Mouse (Mus musculus) limb, embryonic 14.5 days (tissue): ENCODE measurements around the gene Kmt2c. TPM values are rescaled to one million over a fixed set of nuclear protein-coding genes. Genes with fewer than 3 reads are reported as not detected.

Experiments
- ATAC-seq: fragments of 200-750 bp; cut with Nextera tagmentation; 2 replicates; pipeline ENCODE4 v1.8.0; 2017; ENCODE audit warnings: low read depth, moderate number of reproducible peaks, moderate TSS enrichment; ENCODE audit not compliant: low FRiP score
- DNase-seq: peaks from one replicate; pipeline ENCODE4 v3.0.0-alpha.2; 2015; ENCODE audit warnings: low spot score
- H3K27ac ChIP-seq: fragments of 300-500 bp; sonication (generic); replicated peaks from 2 replicates; pipeline ENCODE4 v1.5.1; 2014; ENCODE audit warnings: low read depth, mild to moderate bottlenecking, low read length, moderate library complexity, mixed read lengths
- H3K27me3 ChIP-seq: fragments of 300-500 bp; sonication (generic); 2 replicates; pipeline ENCODE4 v1.6.1; 2014; ENCODE audit warnings: low read length, mixed read lengths; ENCODE audit not compliant: control insufficient read depth, insufficient read depth
- H3K36me3 ChIP-seq: fragments of 300-500 bp; sonication (generic); 2 replicates; pipeline ENCODE4 v1.6.1; 2014; ENCODE audit warnings: mild to moderate bottlenecking, low read length, moderate library complexity, mixed read lengths; ENCODE audit not compliant: control insufficient read depth, insufficient read depth
- H3K4me1 ChIP-seq: fragments of 300-500 bp; sonication (generic); 2 replicates; pipeline ENCODE4 v1.6.1; 2014; ENCODE audit warnings: antibody characterized with exemption, low read length, mixed read lengths; ENCODE audit not compliant: control insufficient read depth, insufficient read depth
- H3K4me2 ChIP-seq: fragments of 300-500 bp; sonication (generic); replicated peaks from 2 replicates; pipeline ENCODE4 v1.6.1; 2014; ENCODE audit warnings: low read depth, mild to moderate bottlenecking, low read length, moderate library complexity; ENCODE audit not compliant: severe bottlenecking
- H3K4me3 ChIP-seq: fragments of 300-500 bp; sonication (generic); replicated peaks from 2 replicates; pipeline ENCODE4 v1.5.1; 2014; ENCODE audit warnings: low read length
- H3K9ac ChIP-seq: fragments of 300-500 bp; sonication (generic); 2 replicates; pipeline ENCODE4 v1.6.1; 2014; ENCODE audit warnings: mild to moderate bottlenecking, low read depth, low read length, moderate library complexity; ENCODE audit not compliant: severe bottlenecking
- H3K9me3 ChIP-seq: fragments of 300-500 bp; sonication (generic); 2 replicates; pipeline ENCODE4 v1.6.1; 2016; ENCODE audit warnings: low read length; ENCODE audit not compliant: control insufficient read depth
- POLR2A ChIP-seq: fragments of 200-500 bp; IDR thresholded peaks from 2 replicates; pipeline ENCODE4 v1.8.0; 2012; ENCODE audit warnings: inconsistent platforms, mild to moderate bottlenecking, moderate library complexity, borderline replicate concordance; ENCODE audit not compliant: insufficient read depth, insufficient read length; ENCODE audit errors: extremely low read depth
- WGBS: fragments of 180-500 bp; shearing (Covaris S2); extraction: QIAGEN DNeasy Blood & Tissue Kit; methylation state at CpG from one replicate; pipeline ENCODE4 v1.1.7; 2014; 5-methylcytosine and 5-hydroxymethylcytosine counted together
- polyA plus RNA-seq, 2 experiments: library from polyadenylated mRNA; depleted of rRNA in 1 of 2; stranded (reverse) in 1 of 2; unstranded in 1 of 2; fragments of >200 nt; fragmentation: Nextera tagmentation in 1 of 2; extraction: Ambion mirVana in 1 of 2; gene quantifications; 2 replicates each; pipeline versions ENCODE4 v1.2.1 to v1.2.3; 2012 to 2014

Kmt2c gene
- polyA plus RNA-seq, 2 experiments = 19.8 to 26.5 TPM

GRCm38 (mm10) chr5:25527971-25528370, 29.4 kb upstream of the Kmt2c start:
- no peak for TF ChIP-seq POLR2A
- ATAC-seq (no peak), DNase-seq (no peak)
- H3K4me1 ChIP-seq = 0 out of 2 replicates have a peak, but pooled peaks cover 7% of the 10 kb centered on the region
- no peak overlapping the region for H3K27ac ChIP-seq
- WGBS = 79% methylated on average over 1 of the region's 1 CpGs
- no peaks in the 10 kb centered on the region for H3K27me3 ChIP-seq
- H3K4me3 ChIP-seq = no peak overlapping the region
- no peaks in the 10 kb centered on the region for H3K9me3 ChIP-seq
- H3K9ac ChIP-seq = no peak overlapping the region
- no peak overlapping the region for H3K4me2 ChIP-seq
- no peaks in the 10 kb centered on the region for H3K36me3 ChIP-seq

GRCm38 (mm10) chr5:25526926-25527325, 28.3 kb upstream of the Kmt2c start:
- Histone ChIP-seq H3K27ac (no peak overlapping the region), H3K9ac (no peak overlapping the region)
- WGBS = 36% methylated on average over 4 of the region's 4 CpGs

GRCm38 (mm10) chr5:25526116-25526515, 27.5 kb upstream of the Kmt2c start:
- WGBS = 46% methylated on average over 5 of the region's 5 CpGs

More at GRCm38 (mm10) chr5:25526926-25527325, 28.3 kb upstream of the Kmt2c start:
- DNase-seq = no peak
- H3K36me3 ChIP-seq = no peaks in the 10 kb centered on the region
- 0 out of 2 replicates have a peak, but pooled peaks cover 7% of the 10 kb centered on the region for H3K4me1 ChIP-seq
- no peak for TF ChIP-seq POLR2A
- no peaks in the 10 kb centered on the region for H3K27me3 ChIP-seq
- H3K4me3 ChIP-seq = no peak overlapping the region
- H3K4me2 ChIP-seq = no peak overlapping the region
- no peak for ATAC-seq
- no peaks in the 10 kb centered on the region for H3K9me3 ChIP-seq

GRCm38 (mm10) chr5:25521461-25521860, 22.9 kb upstream of the Kmt2c start:
- no peak overlapping the region for H3K4me2 ChIP-seq
- H3K27me3 ChIP-seq = no peaks in the 10 kb centered on the region
- no peak for ATAC-seq
- no peaks in the 10 kb centered on the region for H3K9me3 ChIP-seq
- no peak overlapping the region for H3K27ac ChIP-seq
- H3K36me3 ChIP-seq = no peaks in the 10 kb centered on the region
- H3K9ac ChIP-seq = no peak overlapping the region
- no peak for DNase-seq
- no peaks in the 10 kb centered on the region for H3K4me1 ChIP-seq
- no peak overlapping the region for H3K4me3 ChIP-seq
- no peak for TF ChIP-seq POLR2A
- WGBS = 79% methylated on average over 5 of the region's 5 CpGs

More at GRCm38 (mm10) chr5:25526116-25526515, 27.5 kb upstream of the Kmt2c start:
- DNase-seq (no peak), ATAC-seq (no peak)
- 0 out of 2 replicates have a peak, but pooled peaks cover 7% of the 10 kb centered on the region for H3K4me1 ChIP-seq
- H3K27ac ChIP-seq = no peak overlapping the region
- no peak for TF ChIP-seq POLR2A
- H3K36me3 ChIP-seq = no peaks in the 10 kb centered on the region
- no peaks in the 10 kb centered on the region for H3K9me3 ChIP-seq
- H3K27me3 ChIP-seq = no peaks in the 10 kb centered on the region
- no peak overlapping the region for H3K4me3 ChIP-seq
- no peak overlapping the region for H3K9ac ChIP-seq
- H3K4me2 ChIP-seq = no peak overlapping the region

- TF ChIP-seq POLR2A = no peak
- Histone ChIP-seq H3K4me3 (no peak overlapping the region), H3K9me3 (no peaks in the 10 kb centered on the region), H3K9ac (no peak overlapping the region), H3K4me2 (no peak overlapping the region), H3K4me1 (no peaks in the 10 kb centered on the region), H3K27me3 (no peaks in the 10 kb centered on the region), H3K36me3 (no peaks in the 10 kb centered on the region), H3K27ac (no peak overlapping the region)
- WGBS = 73% methylated on average over 3 of the region's 3 CpGs
- ATAC-seq (no peak), DNase-seq (no peak)
These were observed 21.2 kb upstream of the Kmt2c start for GRCm38 (mm10) chr5:25519820-25520219.

GRCm38 (mm10) chr5:25517550-25517949, 19.0 kb upstream of the Kmt2c start:
- no peak overlapping the region for H3K9ac ChIP-seq
- ATAC-seq (no peak), DNase-seq (no peak)
- no peak overlapping the region for H3K4me3 ChIP-seq
- H3K27me3 ChIP-seq = no peaks in the 10 kb centered on the region
- no peaks in the 10 kb centered on the region for H3K9me3 ChIP-seq
- WGBS = 84% methylated on average over 5 of the region's 5 CpGs
- no peaks in the 10 kb centered on the region for H3K36me3 ChIP-seq
- H3K4me2 ChIP-seq = no peak overlapping the region
- no peak overlapping the region for H3K27ac ChIP-seq
- no peaks in the 10 kb centered on the region for H3K4me1 ChIP-seq
- no peak for TF ChIP-seq POLR2A
